ENCODE assay signal across 8 mouse cellular contexts in genomic region chr3:63295237-63295636, GRCm38 (mm10). TPM values are rescaled to one million over a fixed set of nuclear protein-coding genes. Genes with fewer than 3 reads are reported as not detected.
DNase-seq lines count a peak whose midpoint lies in the region; ATAC-seq and TF ChIP-seq lines count a peak whose summit lies in the region.

No protein-coding gene starts in this region.

- peaks cover 40% of the 10 kb centered on the region for H3K4me1 ChIP-seq in E14TG2a.4 (replicated peaks; ENCODE audit: low read depth, low read length)
- peaks cover 22% of the 10 kb centered on the region for H3K4me1 ChIP-seq in forebrain, embryonic 10.5 days
- H3K4me1 ChIP-seq in hindbrain, embryonic 11.5 days (replicated peaks; ENCODE audit: control insufficient read depth, insufficient read depth, low read length): no peaks in the 10 kb centered on the region
- H3K4me1 ChIP-seq in limb, embryonic 12.5 days (replicated peaks): peaks cover 12% of the 10 kb centered on the region
- H3K4me1 ChIP-seq in midbrain, embryonic 12.5 days: peaks cover 4% of the 10 kb centered on the region; the same call in 1 of the 2 replicates

- peak; percentile 92 for ATAC-seq in hindbrain, embryonic 11.5 days (ENCODE audit: low FRiP score)
- ATAC-seq in limb, embryonic 12.5 days (ENCODE audit: insufficient number of reproducible peaks, insufficient read depth, low FRiP score, low TSS enrichment, low read depth): peak; percentile 81
- ATAC-seq in midbrain, embryonic 12.5 days (ENCODE audit: low FRiP score, low read depth): peak; percentile 91
- no peak for ATAC-seq in megakaryocyte, adult 5-6 weeks (ENCODE audit: poor library complexity, severe bottlenecking)

- DNase-seq in WW6 (ENCODE audit: low read depth, low spot score): peak; percentile 80
- peak; percentile 67 for DNase-seq in forebrain, embryonic 10.5 days (ENCODE audit: extremely low spot score, low spot score)
- no peak for DNase-seq in hindbrain, embryonic 11.5 days (ENCODE audit: low spot score)
- DNase-seq in testis, postnatal 14 days (ENCODE audit: low spot score): peak; percentile 43

- peak overlapping the region; percentile 99 for H3K4me2 ChIP-seq in hindbrain, embryonic 11.5 days (replicated peaks; ENCODE audit: low read depth, low read length)
- peak overlapping the region; percentile 82 for H3K4me2 ChIP-seq in limb, embryonic 12.5 days
- peak overlapping the region; percentile 100 for H3K4me2 ChIP-seq in midbrain, embryonic 12.5 days (replicated peaks)

- peak overlapping the region; percentile 94 for H3K4me3 ChIP-seq in E14TG2a.4 (replicated peaks; ENCODE audit: low read length)
- peak overlapping the region; percentile 86 for H3K4me3 ChIP-seq in forebrain, embryonic 10.5 days
- H3K4me3 ChIP-seq in hindbrain, embryonic 11.5 days (ENCODE audit: low read depth, low read length): peak overlapping the region; percentile 64
- peak overlapping the region; percentile 79 for H3K4me3 ChIP-seq in limb, embryonic 12.5 days (replicated peaks)
- peak overlapping the region; percentile 78 for H3K4me3 ChIP-seq in midbrain, embryonic 12.5 days

- no peaks in the 10 kb centered on the region for H3K9me3 ChIP-seq in E14TG2a.4 (ENCODE audit: low read length)
- no peaks in the 10 kb centered on the region for H3K9me3 ChIP-seq in forebrain, embryonic 10.5 days
- no peaks in the 10 kb centered on the region for H3K9me3 ChIP-seq in hindbrain, embryonic 11.5 days (ENCODE audit: control insufficient read depth, low read length)
- no peaks in the 10 kb centered on the region for H3K9me3 ChIP-seq in limb, embryonic 12.5 days
- no peaks in the 10 kb centered on the region for H3K9me3 ChIP-seq in midbrain, embryonic 12.5 days

- H3K36me3 ChIP-seq in E14TG2a.4 (ENCODE audit: insufficient read depth, low read length): peaks cover 3% of the 10 kb centered on the region
- no peaks in the 10 kb centered on the region for H3K36me3 ChIP-seq in forebrain, embryonic 10.5 days (replicated peaks)
- no peaks in the 10 kb centered on the region for H3K36me3 ChIP-seq in hindbrain, embryonic 11.5 days (ENCODE audit: control insufficient read depth, insufficient read depth, low read length)
- H3K36me3 ChIP-seq in limb, embryonic 12.5 days: no peaks in the 10 kb centered on the region
- H3K36me3 ChIP-seq in midbrain, embryonic 12.5 days: no peaks in the 10 kb centered on the region

- peak overlapping the region; percentile 62 for H3K9ac ChIP-seq in hindbrain, embryonic 11.5 days (ENCODE audit: low read depth, low read length)
- peak overlapping the region; percentile 90 for H3K9ac ChIP-seq in limb, embryonic 12.5 days (replicated peaks)
- H3K9ac ChIP-seq in midbrain, embryonic 12.5 days (replicated peaks): peak overlapping the region; percentile 57

- no peaks in the 10 kb centered on the region for H3K27me3 ChIP-seq in E14TG2a.4 (ENCODE audit: insufficient read depth, low read length)
- H3K27me3 ChIP-seq in forebrain, embryonic 10.5 days (ENCODE audit: poor library complexity, severe bottlenecking): peaks cover 21% of the 10 kb centered on the region
- peaks cover 3% of the 10 kb centered on the region; the same call in 1 of the 2 replicates for H3K27me3 ChIP-seq in hindbrain, embryonic 11.5 days (ENCODE audit: control insufficient read depth, insufficient read depth, low read length)
- no peaks in the 10 kb centered on the region for H3K27me3 ChIP-seq in limb, embryonic 12.5 days
- peaks cover 19% of the 10 kb centered on the region for H3K27me3 ChIP-seq in midbrain, embryonic 12.5 days

- TF ChIP-seq CTCF in E14TG2a.4 (conservative IDR thresholded peaks at IDR 0.05; ENCODE audit: low read length): no peak

- under 1% methylated on average over 21 of the region's 21 CpGs for WGBS in forebrain, embryonic 10.5 days
- WGBS in hindbrain, embryonic 11.5 days: 0% methylated on average over 21 of the region's 21 CpGs
- WGBS in limb, embryonic 12.5 days: under 1% methylated on average over 21 of the region's 21 CpGs
- under 1% methylated on average over 21 of the region's 21 CpGs for WGBS in midbrain, embryonic 12.5 days

- H3K27ac ChIP-seq in forebrain, embryonic 10.5 days: peak overlapping the region; percentile 89
- H3K27ac ChIP-seq in hindbrain, embryonic 11.5 days (ENCODE audit: low read depth, low read length): peak overlapping the region; percentile 47
- peak overlapping the region; percentile 97 for H3K27ac ChIP-seq in limb, embryonic 12.5 days
- H3K27ac ChIP-seq in midbrain, embryonic 12.5 days (replicated peaks): 0 out of 2 replicates have a peak overlapping the region, but pooled peaks have one; percentile 39

RNA-seq across cellular contexts. Expression of gene Mme, which starts 53.9 kb away (rescaled TPM):
- 14.3 and 16.4 TPM in 2 replicates for polyA plus RNA-seq in forebrain, embryonic 10.5 days (2016; fragmentation: Nextera tagmentation; extraction: Ambion mirVana)
- polyA plus RNA-seq in hindbrain, embryonic 11.5 days (2014; fragmentation: Nextera tagmentation; extraction: Ambion mirVana): 23.7 and 26.0 TPM in 2 replicates
- 30.9 and 33.7 TPM in 2 replicates for polyA plus RNA-seq in limb, embryonic 12.5 days (2016; fragmentation: Nextera tagmentation; extraction: Ambion mirVana)
- polyA plus RNA-seq in midbrain, embryonic 12.5 days (2016; fragmentation: Nextera tagmentation; extraction: Ambion mirVana): 10.3 and 12.6 TPM in 2 replicates
- total RNA-seq in megakaryocyte, adult 5-6 weeks (2015): 0.05 and 0.20 TPM in 2 replicates
- 0.33 and 2.2 TPM in 2 replicates for total RNA-seq in megakaryocyte, adult 5-6 weeks (2017)

Comparison
In these comparisons a context has a peak if more than half of its experiments do, and no peak if none do; other contexts are left out.
1. H3K27ac ChIP-seq: peak in every context shown above with its lines; median percentile 97 in limb, embryonic 12.5 days; 89 in forebrain, embryonic 10.5 days; 47 in hindbrain, embryonic 11.5 days; 39 in midbrain, embryonic 12.5 days.